Mouse (Mus musculus) C2C12 (cell line): Measurements from ENCODE around the gene Gnai2.

Source experiments
- CEBPB ChIP-seq: IDR thresholded peaks from one replicate; pipeline ENCODE4 v1.6.1; 2011; ENCODE audit warnings: low read depth, mild to moderate bottlenecking, control low read depth, moderate library complexity
- CTCF ChIP-seq: IDR thresholded peaks from one replicate; pipeline ENCODE4 v1.5.1; 2011; ENCODE audit not compliant: control insufficient read depth, insufficient read depth, insufficient read length
- FOSL1 ChIP-seq: IDR thresholded peaks from one replicate; pipeline ENCODE4 v1.8.0; 2011; ENCODE audit warnings: mild to moderate bottlenecking, low read length; ENCODE audit not compliant: poor library complexity, insufficient read depth, severe bottlenecking
- MAX ChIP-seq: IDR thresholded peaks from one replicate; pipeline ENCODE4 v1.6.1; 2011; ENCODE audit warnings: mild to moderate bottlenecking, control low read depth
- MYOD1 ChIP-seq: IDR thresholded peaks from one replicate; pipeline ENCODE4 v1.6.1; 2011; ENCODE audit warnings: low read depth; ENCODE audit not compliant: control insufficient read depth, insufficient read length
- MYOG ChIP-seq: IDR thresholded peaks from one replicate; pipeline ENCODE4 v1.6.1; 2011; ENCODE audit not compliant: control insufficient read depth, insufficient read length; ENCODE audit errors: extremely low read depth
- USF1 ChIP-seq: IDR thresholded peaks from one replicate; pipeline ENCODE4 v1.6.1; 2011; ENCODE audit warnings: low read depth, mild to moderate bottlenecking, control low read depth, moderate library complexity

- no peak for TF ChIP-seq CTCF
- TF ChIP-seq MYOG, result no peak
- TF ChIP-seq MAX, result no peak
- no peak for TF ChIP-seq MYOD1
- no peak for TF ChIP-seq USF1
- no peak for TF ChIP-seq CEBPB
- no peak for TF ChIP-seq FOSL1
These were observed 55.9 kb downstream of the Gnai2 start for GRCm38 (mm10) chr9:107579023-107579900.
